Mouse (Mus musculus) bone marrow, adult 2 months (tissue): ENCODE measurements around the gene Cbarp. TPM values are rescaled to one million over a fixed set of nuclear protein-coding genes. Genes with fewer than 3 reads are reported as not detected.

Experiments
- H3K27ac ChIP-seq: fragments of 200-500 bp; 2 replicates; pipeline ENCODE4 v1.5.1; 2012; ENCODE audit warnings: low read depth, mild to moderate bottlenecking, control low read depth, inconsistent platforms, low read length; ENCODE audit not compliant: control insufficient read depth, poor library complexity, insufficient read depth
- H3K4me1 ChIP-seq: fragments of 200-500 bp; 2 replicates; pipeline ENCODE4 v1.6.1; 2011; ENCODE audit warnings: low read length; ENCODE audit not compliant: control insufficient read depth, insufficient read depth
- H3K4me3 ChIP-seq: fragments of 200-500 bp; replicated peaks from 2 replicates; pipeline ENCODE3; 2011; ENCODE audit warnings: mild to moderate bottlenecking, low read depth, low read length, control low read depth; ENCODE audit not compliant: control insufficient read depth
- CTCF ChIP-seq: fragments of 200-500 bp; IDR thresholded peaks from 2 replicates; pipeline ENCODE4 v1.5.1; 2011; ENCODE audit warnings: low read length, control low read depth; ENCODE audit not compliant: control insufficient read depth, insufficient read depth
- POLR2A ChIP-seq: fragments of 200-500 bp; IDR thresholded peaks from 2 replicates; pipeline ENCODE4 v1.6.1; 2011; ENCODE audit warnings: low read depth, mild to moderate bottlenecking, control low read depth, low read length, borderline replicate concordance; ENCODE audit not compliant: control insufficient read depth
- WGBS: fragments of 180-500 bp; shearing (Covaris S2); methylation state at CpG from one replicate; pipeline ENCODE4 v1.1.7; 2018; 5-methylcytosine and 5-hydroxymethylcytosine counted together
- polyA plus RNA-seq: library from polyadenylated mRNA; stranded (reverse); fragments of >200 nt; gene quantifications from 2 replicates; pipeline ENCODE4 v1.2.4, GENCODE M21; 2011; ENCODE audit warnings: low replicate concordance; ENCODE audit not compliant: missing spikeins, insufficient read depth, insufficient read length

Cbarp gene
- polyA plus RNA-seq, 1 experiment = 3.7 TPM

- H3K4me1 ChIP-seq = peaks cover 11% of the 10 kb centered on the region
- no peak for TF ChIP-seq POLR2A
- TF ChIP-seq CTCF = no peak
- H3K4me3 ChIP-seq = no peak overlapping the region
- H3K27ac ChIP-seq = no peak overlapping the region
- WGBS = 63% methylated on average over 4 of the region's 4 CpGs
These were observed 51.5 kb downstream of the Cbarp start for GRCm38 (mm10) chr10:80089146-80089545.

DNA sequence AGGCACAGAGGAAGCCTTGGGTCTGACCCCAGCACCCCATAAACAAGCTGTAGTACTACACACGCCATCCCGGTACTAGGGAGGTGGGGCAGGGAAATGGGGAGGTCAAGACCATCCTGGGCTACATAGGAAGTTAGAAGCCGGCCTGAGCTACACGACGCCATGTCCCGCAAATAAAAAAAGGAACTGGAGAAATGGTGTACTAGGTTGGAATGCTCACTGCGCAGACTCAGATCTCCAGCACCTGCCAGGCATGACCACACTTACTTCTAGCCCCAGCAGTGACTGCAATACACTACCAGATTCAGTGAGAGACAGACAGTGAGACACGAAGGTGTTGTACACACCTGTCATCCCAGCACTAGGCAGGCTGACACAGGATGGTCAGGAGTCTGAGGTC is 53.2 kb downstream of the Cbarp start:
- 26% methylated on average over 8 of the region's 8 CpGs for WGBS
- TF ChIP-seq CTCF = no peak
- TF ChIP-seq POLR2A = no peak
- Histone ChIP-seq H3K27ac (peak overlapping the region; percentile 91), H3K4me3 (no peak overlapping the region), H3K4me1 (peaks cover 11% of the 10 kb centered on the region)

GRCm38 (mm10) chr10:80086847-80087246 is 53.8 kb downstream of the Cbarp start:
- H3K4me3 ChIP-seq = peak overlapping the region; percentile 6
- 10% methylated on average over 3 of the region's 3 CpGs for WGBS
- no peak for TF ChIP-seq CTCF
- TF ChIP-seq POLR2A = peak; percentile 12; the same call in 1 of the 2 replicates
- peak overlapping the region; percentile 91 for H3K27ac ChIP-seq
- peaks cover 11% of the 10 kb centered on the region for H3K4me1 ChIP-seq

GRCm38 (mm10) chr10:80084817-80085487 is 55.7 kb downstream of the Cbarp start:
- H3K4me3 ChIP-seq = no peak overlapping the region
- no peak overlapping the region for H3K27ac ChIP-seq
- TF ChIP-seq CTCF (no peak), POLR2A (no peak)
- WGBS = 66% methylated on average over 9 of the region's 9 CpGs
- H3K4me1 ChIP-seq = peaks cover 13% of the 10 kb centered on the region

DNA sequence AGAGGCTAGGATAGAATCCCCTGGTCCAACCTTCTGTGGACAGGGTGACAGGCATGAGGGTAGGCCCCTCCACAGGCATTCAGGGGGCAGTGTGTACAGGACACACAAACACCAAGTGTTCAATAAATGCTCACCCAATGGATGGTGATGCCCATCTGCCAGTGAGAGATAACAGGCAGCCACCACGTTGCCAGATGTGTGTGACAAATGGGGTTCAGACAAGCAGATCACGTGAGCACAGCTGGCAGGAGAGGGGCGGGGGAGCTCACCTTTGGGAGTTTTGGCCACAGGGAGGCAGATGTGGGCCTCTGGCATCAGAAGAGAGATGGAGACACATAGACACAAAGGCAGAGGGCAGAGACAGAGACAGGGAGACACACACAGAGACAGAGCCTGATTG is 59.6 kb downstream of the Cbarp start:
- no peak for TF ChIP-seq POLR2A
- TF ChIP-seq CTCF = peak; percentile 55; the same call in 1 of the 2 replicates
- peak overlapping the region; percentile 79 for H3K27ac ChIP-seq
- H3K4me3 ChIP-seq = no peak overlapping the region
- peaks cover 4% of the 10 kb centered on the region for H3K4me1 ChIP-seq
- WGBS = 62% methylated on average over 3 of the region's 3 CpGs

Other genes with a start within 250 kb of the Cbarp start
- gene Cfd, start 250.0 kb downstream of the Cbarp start, polyA plus RNA-seq = 20.0 TPM in 1 of 2 replicates, not detected in the other
- gene Med16, start 231.9 kb downstream of the Cbarp start, polyA plus RNA-seq = 12.3 and 19.2 TPM in 2 replicates
- not detected in 2 replicates for gene Gm26602, start 230.0 kb downstream of the Cbarp start, polyA plus RNA-seq
- 1.5 TPM in 1 of 2 replicates, not detected in the other for gene Kiss1r, start 223.9 kb downstream of the Cbarp start, polyA plus RNA-seq
- gene R3hdm4, start 219.6 kb downstream of the Cbarp start, polyA plus RNA-seq = 182 and 197 TPM in 2 replicates
- 12.4 and 27.6 TPM in 2 replicates for gene Arid3a, start 213.8 kb downstream of the Cbarp start, polyA plus RNA-seq
- 26.7 and 43.3 TPM in 2 replicates for gene Wdr18, start 180.7 kb downstream of the Cbarp start, polyA plus RNA-seq
- gene Grin3b, start 170.1 kb downstream of the Cbarp start, polyA plus RNA-seq = not detected in 2 replicates
- 78.6 and 131 TPM in 2 replicates for gene Tmem259, start 156.5 kb downstream of the Cbarp start, polyA plus RNA-seq
- 41.7 and 92.4 TPM in 2 replicates for gene Cnn2, start 152.3 kb downstream of the Cbarp start, polyA plus RNA-seq
- 54.3 and 96.9 TPM in 2 replicates for gene Abca7, start 144.3 kb downstream of the Cbarp start, polyA plus RNA-seq
- 111 and 291 TPM in 2 replicates for gene Arhgap45, start 124.2 kb downstream of the Cbarp start, polyA plus RNA-seq
- 35.6 and 44.5 TPM in 2 replicates for gene Polr2e, start 101.0 kb downstream of the Cbarp start, polyA plus RNA-seq
- gene Gpx4, start 93.7 kb downstream of the Cbarp start, polyA plus RNA-seq = 948 and 2,392 TPM in 2 replicates
- gene Sbno2, start 35.3 kb downstream of the Cbarp start, polyA plus RNA-seq = 37.6 and 83.8 TPM in 2 replicates
- gene Stk11, start 25.0 kb downstream of the Cbarp start, polyA plus RNA-seq = 197 and 344 TPM in 2 replicates
- gene Atp5d, start 2.2 kb downstream of the Cbarp start, polyA plus RNA-seq = 131 and 178 TPM in 2 replicates
- 36.0 and 53.2 TPM in 2 replicates for gene Midn, start 7.4 kb upstream of the Cbarp start, polyA plus RNA-seq
- gene Cirbp, start 25.1 kb upstream of the Cbarp start, polyA plus RNA-seq = 200 and 277 TPM in 2 replicates
- gene 1600002K03Rik, start 32.1 kb upstream of the Cbarp start, polyA plus RNA-seq = 8.8 and 23.7 TPM in 2 replicates
- 0.70 TPM in 1 of 2 replicates, not detected in the other for gene Efna2, start 38.6 kb upstream of the Cbarp start, polyA plus RNA-seq
- 64.4 and 77.5 TPM in 2 replicates for gene Mum1, start 85.6 kb upstream of the Cbarp start, polyA plus RNA-seq
- 72.4 and 80.0 TPM in 2 replicates for gene Ndufs7, start 108.3 kb upstream of the Cbarp start, polyA plus RNA-seq
- 1.7 and 5.8 TPM in 2 replicates for gene Gamt, start 120.2 kb upstream of the Cbarp start, polyA plus RNA-seq
- 75.7 and 150 TPM in 2 replicates for gene Dazap1, start 120.7 kb upstream of the Cbarp start, polyA plus RNA-seq
- 1,765 and 2,445 TPM in 2 replicates for gene Rps15, start 151.6 kb upstream of the Cbarp start, polyA plus RNA-seq
- gene Apc2, start 155.1 kb upstream of the Cbarp start, polyA plus RNA-seq = 0.17 TPM in 1 of 2 replicates, not detected in the other
- gene 2310011J03Rik, start 179.7 kb upstream of the Cbarp start, polyA plus RNA-seq = 40.8 and 52.1 TPM in 2 replicates
- 1.4 TPM in 1 of 2 replicates, not detected in the other for gene Pcsk4, start 188.7 kb upstream of the Cbarp start, polyA plus RNA-seq
- 4.2 and 6.5 TPM in 2 replicates for gene Reep6, start 189.1 kb upstream of the Cbarp start, polyA plus RNA-seq
- 3.0 and 8.6 TPM in 2 replicates for gene Adamtsl5, start 207.6 kb upstream of the Cbarp start, polyA plus RNA-seq
- gene Plk5, start 215.6 kb upstream of the Cbarp start, polyA plus RNA-seq = 2.2 TPM in 1 of 2 replicates, not detected in the other
- gene Mex3d, start 246.8 kb upstream of the Cbarp start, polyA plus RNA-seq = 1.4 and 1.7 TPM in 2 replicates